Mouse (Mus musculus) heart, postnatal 0 days (tissue): ENCODE results near the gene Plod2. TPM values are rescaled to one million over a fixed set of nuclear protein-coding genes. Genes with fewer than 3 reads are reported as not detected.

Experiments used
- ATAC-seq: fragments of 200-750 bp; cut with Nextera tagmentation; 2 replicates; pipeline ENCODE4 v1.8.0; 2017; ENCODE audit warnings: low read depth, moderate number of reproducible peaks, moderate library complexity; ENCODE audit not compliant: insufficient read depth
- DNase-seq: peaks from one replicate; pipeline ENCODE4 v3.0.0-alpha.2; 2016; ENCODE audit warnings: low spot score
- H3K27ac ChIP-seq: fragments of 300-500 bp; sonication (generic); 2 replicates; pipeline ENCODE4 v1.5.1; 2014; ENCODE audit warnings: low read depth, mild to moderate bottlenecking
- H3K27me3 ChIP-seq: fragments of 300-500 bp; sonication (generic); 2 replicates; pipeline ENCODE4 v1.6.1; 2014; ENCODE audit warnings: low read length, mixed read lengths; ENCODE audit not compliant: control insufficient read depth, insufficient read depth
- H3K36me3 ChIP-seq: fragments of 300-500 bp; sonication (generic); replicated peaks from 2 replicates; pipeline ENCODE4 v1.6.1; 2014; ENCODE audit warnings: low read length, mixed read lengths; ENCODE audit not compliant: control insufficient read depth, insufficient read depth
- H3K4me1 ChIP-seq: fragments of 300-500 bp; sonication (generic); 2 replicates; pipeline ENCODE4 v1.6.1; 2014; ENCODE audit warnings: antibody characterized with exemption; ENCODE audit not compliant: control insufficient read depth, insufficient read depth
- H3K4me2 ChIP-seq: fragments of 300-500 bp; sonication (generic); 2 replicates; pipeline ENCODE4 v1.6.1; 2014; ENCODE audit warnings: low read depth, mild to moderate bottlenecking, low read length, moderate library complexity
- H3K4me3 ChIP-seq: fragments of 300-500 bp; sonication (generic); 2 replicates; pipeline ENCODE4 v1.5.1; 2014; ENCODE audit warnings: low read depth, low read length
- H3K9ac ChIP-seq: fragments of 300-500 bp; sonication (generic); replicated peaks from 2 replicates; pipeline ENCODE4 v1.6.1; 2014; ENCODE audit warnings: low read depth, low read length, mixed read lengths
- H3K9me3 ChIP-seq: fragments of 300-500 bp; sonication (generic); replicated peaks from 2 replicates; pipeline ENCODE4 v1.6.1; 2016; ENCODE audit warnings: low read length; ENCODE audit not compliant: control insufficient read depth
- CTCF ChIP-seq: IDR thresholded peaks from 2 replicates; pipeline ENCODE4 v1.5.1; 2016; ENCODE audit warnings: antibody characterized with exemption, control low read depth, low read depth
- EP300 ChIP-seq: IDR thresholded peaks from 2 replicates; pipeline ENCODE4 v1.6.1; 2016; ENCODE audit warnings: antibody characterized with exemption, low read depth
- WGBS: fragments of 180-500 bp; shearing (Covaris S2); extraction: QIAGEN DNeasy Blood & Tissue Kit; methylation state at CpG from one replicate; pipeline ENCODE4 v1.1.7; 2014; 5-methylcytosine and 5-hydroxymethylcytosine counted together
- polyA plus RNA-seq: library from polyadenylated mRNA; unstranded; fragments of >200 nt; fragmentation: Nextera tagmentation; extraction: Ambion mirVana; gene quantifications from 2 replicates; pipeline ENCODE4 v1.2.1, GENCODE M21; 2015
- total RNA-seq: library from RNA; depleted of rRNA; stranded (reverse); fragments of >200 nt; gene quantifications from 2 replicates; pipeline ENCODE4 v1.2.3, GENCODE M21; 2014; ENCODE audit warnings: low replicate concordance

Plod2 gene
- total and polyA plus RNA-seq, 2 experiments from 2014 or later: 11.5 to 22.1 TPM

- Histone ChIP-seq H3K9me3 (no peaks in the 10 kb centered on the region), H3K4me3 (no peak overlapping the region), H3K27ac (no peak overlapping the region), H3K9ac (no peak overlapping the region), H3K4me1 (no peaks in the 10 kb centered on the region), H3K36me3 (peaks cover 38% of the 10 kb centered on the region), H3K27me3 (no peaks in the 10 kb centered on the region), H3K4me2 (no peak overlapping the region)
- DNase-seq: no peak
- no peak for TF ChIP-seq CTCF
- no peak for TF ChIP-seq EP300
- no peak for ATAC-seq
- 85% methylated on average over 5 of the region's 5 CpGs for WGBS
Measured at GRCm38 (mm10) chr9:92591482-92591881, 49.5 kb downstream of the Plod2 start.

GRCm38 (mm10) chr9:92592757-92593156, 50.7 kb downstream of the Plod2 start:
- peaks cover 37% of the 10 kb centered on the region for H3K36me3 ChIP-seq
- H3K4me3 ChIP-seq: no peak overlapping the region
- H3K9ac ChIP-seq: no peak overlapping the region
- 86% methylated on average over 8 of the region's 8 CpGs for WGBS
- H3K4me2 ChIP-seq: no peak overlapping the region
- ATAC-seq (no peak), DNase-seq (no peak)
- no peak overlapping the region for H3K27ac ChIP-seq
- H3K4me1 ChIP-seq: no peaks in the 10 kb centered on the region
- TF ChIP-seq CTCF (no peak), EP300 (no peak)
- H3K27me3 ChIP-seq: no peaks in the 10 kb centered on the region
- H3K9me3 ChIP-seq: no peaks in the 10 kb centered on the region

GRCm38 (mm10) chr9:92594491-92594890, 52.5 kb downstream of the Plod2 start:
- Histone ChIP-seq H3K36me3 (peaks cover 29% of the 10 kb centered on the region), H3K4me2 (no peak overlapping the region), H3K27me3 (no peaks in the 10 kb centered on the region), H3K9me3 (no peaks in the 10 kb centered on the region), H3K4me3 (no peak overlapping the region), H3K4me1 (no peaks in the 10 kb centered on the region), H3K9ac (no peak overlapping the region), H3K27ac (no peak overlapping the region)
- DNase-seq (no peak), ATAC-seq (no peak)
- 37% methylated on average over 6 of the region's 6 CpGs for WGBS
- TF ChIP-seq CTCF (no peak), EP300 (no peak)

- TF ChIP-seq CTCF (no peak), EP300 (no peak)
Measured at GRCm38 (mm10) chr9:92595296-92595695, 53.3 kb downstream of the Plod2 start.

GRCm38 (mm10) chr9:92596916-92597547, 55.0 kb downstream of the Plod2 start:
- Histone ChIP-seq H3K27ac (no peak overlapping the region), H3K4me3 (no peak overlapping the region), H3K36me3 (peaks cover 33% of the 10 kb centered on the region), H3K27me3 (no peaks in the 10 kb centered on the region), H3K4me1 (no peaks in the 10 kb centered on the region), H3K4me2 (no peak overlapping the region), H3K9ac (no peak overlapping the region), H3K9me3 (no peaks in the 10 kb centered on the region)
- 94% methylated on average over 9 of the region's 9 CpGs for WGBS
- ATAC-seq (no peak), DNase-seq (no peak)
- TF ChIP-seq EP300: no peak
- TF ChIP-seq CTCF: no peak

More at GRCm38 (mm10) chr9:92595296-92595695, 53.3 kb downstream of the Plod2 start:
- no peaks in the 10 kb centered on the region for H3K4me1 ChIP-seq
- H3K36me3 ChIP-seq: peaks cover 31% of the 10 kb centered on the region
- ATAC-seq (no peak), DNase-seq (no peak)
- H3K9me3 ChIP-seq: no peaks in the 10 kb centered on the region
- no peak overlapping the region for H3K4me3 ChIP-seq
- H3K4me2 ChIP-seq: no peak overlapping the region
- no peaks in the 10 kb centered on the region for H3K27me3 ChIP-seq
- H3K9ac ChIP-seq: no peak overlapping the region
- H3K27ac ChIP-seq: no peak overlapping the region
- 69% methylated on average over 4 of the region's 4 CpGs for WGBS

- ATAC-seq (no peak), DNase-seq (no peak)
- Histone ChIP-seq H3K4me3 (no peak overlapping the region), H3K4me1 (no peaks in the 10 kb centered on the region), H3K27ac (no peak overlapping the region), H3K27me3 (no peaks in the 10 kb centered on the region), H3K36me3 (peaks cover 39% of the 10 kb centered on the region), H3K9ac (no peak overlapping the region), H3K4me2 (no peak overlapping the region), H3K9me3 (no peaks in the 10 kb centered on the region)
- WGBS: 62% methylated on average over 11 of the region's 11 CpGs
- TF ChIP-seq EP300: no peak
- no peak for TF ChIP-seq CTCF
Measured at GRCm38 (mm10) chr9:92597776-92598175, 55.8 kb downstream of the Plod2 start.
